Mouse (Mus musculus): ENCODE data around the gene Ppp3ca.
A peak's percentile ranks its signal among the peaks of the same experiment; 100 is the strongest.

Gene Ppp3ca

GRCm38 (mm10) chr3:136725311-136726156 is 55.6 kb downstream of the Ppp3ca start:
- DNase-seq (ENCODE audit: inconsistent ontology term): peak; percentile 77

GRCm38 (mm10) chr3:136727877-136728276 is 58.0 kb downstream of the Ppp3ca start:
- peak; percentile 52 for DNase-seq (ENCODE audit: inconsistent ontology term)

- DNase-seq (ENCODE audit: inconsistent ontology term): peak; percentile 70
Measured at GRCm38 (mm10) chr3:136729978-136730377, 60.1 kb downstream of the Ppp3ca start.

GRCm38 (mm10) chr3:136731579-136731978 is 61.7 kb downstream of the Ppp3ca start:
- DNase-seq (ENCODE audit: inconsistent ontology term): no peak

- DNase-seq (ENCODE audit: inconsistent ontology term): peak; percentile 67
Measured at GRCm38 (mm10) chr3:136736021-136736420, 66.1 kb downstream of the Ppp3ca start.

- no peak for DNase-seq (ENCODE audit: inconsistent ontology term)
Measured at GRCm38 (mm10) chr3:136736773-136737298, 66.9 kb downstream of the Ppp3ca start.

- no peak for DNase-seq (ENCODE audit: inconsistent ontology term)
Measured at GRCm38 (mm10) chr3:136738474-136738873, 68.5 kb downstream of the Ppp3ca start.

- DNase-seq (ENCODE audit: inconsistent ontology term): no peak
Measured at GRCm38 (mm10) chr3:136738914-136739313, 69.0 kb downstream of the Ppp3ca start.

- no peak for DNase-seq (ENCODE audit: inconsistent ontology term)
Measured at GRCm38 (mm10) chr3:136741659-136742058, 71.7 kb downstream of the Ppp3ca start.

- DNase-seq (ENCODE audit: inconsistent ontology term): no peak
Measured at GRCm38 (mm10) chr3:136742258-136743057, 72.5 kb downstream of the Ppp3ca start.

GRCm38 (mm10) chr3:136744295-136744897 is 74.5 kb downstream of the Ppp3ca start:
- DNase-seq (ENCODE audit: inconsistent ontology term): peak; percentile 78

- DNase-seq (ENCODE audit: inconsistent ontology term): no peak
Measured at GRCm38 (mm10) chr3:136745456-136745855, 75.5 kb downstream of the Ppp3ca start.

- peak; percentile 95 for DNase-seq (ENCODE audit: inconsistent ontology term)
Measured at GRCm38 (mm10) chr3:136748761-136749476, 79.0 kb downstream of the Ppp3ca start.

GRCm38 (mm10) chr3:136749477-136749797 is 79.5 kb downstream of the Ppp3ca start:
- DNase-seq (ENCODE audit: inconsistent ontology term): no peak

GRCm38 (mm10) chr3:136749951-136750350 is 80.0 kb downstream of the Ppp3ca start:
- DNase-seq (ENCODE audit: inconsistent ontology term): peak; percentile 89

GRCm38 (mm10) chr3:136752126-136752716 is 82.3 kb downstream of the Ppp3ca start:
- peak; percentile 84 for DNase-seq (ENCODE audit: inconsistent ontology term)

GRCm38 (mm10) chr3:136756137-136756536 is 86.2 kb downstream of the Ppp3ca start:
- DNase-seq (ENCODE audit: inconsistent ontology term): no peak

GRCm38 (mm10) chr3:136759446-136759845 is 89.5 kb downstream of the Ppp3ca start:
- no peak for DNase-seq (ENCODE audit: inconsistent ontology term)

- no peak for DNase-seq (ENCODE audit: inconsistent ontology term)
Measured at GRCm38 (mm10) chr3:136761292-136761978, 91.5 kb downstream of the Ppp3ca start.

GRCm38 (mm10) chr3:136761979-136762341 is 92.0 kb downstream of the Ppp3ca start:
- no peak for DNase-seq (ENCODE audit: inconsistent ontology term)

Data from Muller cell, postnatal 12 days (primary cell).